Mouse (Mus musculus): Measurements from ENCODE around the gene Adamts9.

GRCm38 (mm10) chr6:92849208-92849607 is 94.1 kb downstream of the Adamts9 start:
- TF ChIP-seq HCFC1 (IDR thresholded peaks at IDR 0.05; ENCODE audit: low read depth, low read length) (no peak), POLR2A (IDR thresholded peaks at IDR 0.05; ENCODE audit: low read depth, low read length) (no peak), MAX (IDR thresholded peaks at IDR 0.05; ENCODE audit: low read length) (no peak), JUN (IDR thresholded peaks at IDR 0.05; ENCODE audit: insufficient read depth, low read depth, low read length) (no peak), CTCF (conservative IDR thresholded peaks at IDR 0.05 in 1 of 2, IDR thresholded peaks at IDR 0.05 in 1 of 2; ENCODE audit: low read depth in 2 of 2, low read length in 2 of 2) (no peak)
